Comparison of ENCODE assay signal across 9 mouse cellular contexts in the genomic region with DNA sequence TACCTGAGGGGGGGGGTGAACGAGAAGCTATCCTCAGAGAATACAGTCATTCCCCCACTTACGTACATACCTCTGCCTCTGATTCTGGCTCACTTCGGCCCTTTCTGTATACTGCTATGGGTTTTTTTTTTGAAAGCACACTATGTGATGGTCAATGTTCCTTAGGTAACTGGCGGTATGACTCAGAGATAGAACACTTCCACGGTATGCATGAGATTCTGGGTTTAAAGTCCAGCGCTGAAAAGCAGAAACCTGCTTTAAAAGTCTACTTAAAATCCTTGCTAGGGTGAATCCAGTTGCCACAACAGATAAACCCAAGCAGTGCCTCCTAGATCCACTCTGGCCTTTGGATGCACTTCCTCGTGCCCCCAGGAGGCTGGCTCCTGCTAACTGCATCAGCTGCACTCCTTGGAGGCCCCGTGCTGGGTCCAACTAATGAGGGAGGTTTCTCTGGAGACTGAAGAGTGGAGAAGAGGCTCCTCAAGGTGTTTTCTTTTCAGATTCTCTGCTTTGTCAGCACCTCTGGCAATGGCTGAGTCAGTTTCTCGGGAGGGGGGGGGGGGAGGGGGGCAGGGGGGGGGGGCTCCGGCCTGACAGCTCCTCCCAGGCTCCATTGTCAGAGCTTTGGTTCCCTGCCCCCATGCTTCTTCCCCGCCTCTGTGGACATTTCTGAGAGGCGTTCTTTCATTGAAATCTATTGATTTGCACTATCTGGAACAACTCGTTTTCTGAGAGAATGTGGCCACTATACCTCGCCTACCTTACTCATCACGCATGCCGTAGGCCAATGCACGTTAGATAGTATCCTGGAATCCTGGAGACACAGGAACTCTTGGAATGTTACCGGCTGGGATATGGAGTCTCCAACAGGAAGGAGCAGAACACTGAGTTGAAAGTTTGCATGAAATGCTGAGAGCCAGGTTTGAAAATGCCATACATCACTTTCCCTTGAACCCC. TPM values are rescaled to one million over a fixed set of nuclear protein-coding genes. Genes with fewer than 3 reads are reported as not detected.
DNase-seq lines count a peak whose midpoint lies in the region; ATAC-seq lines count a peak whose summit lies in the region.
"Had no signal": no experiment of that assay in that cellular context is flagged by ENCODE, and none has a peak within 500 bp of the region (broad histone marks: within the 10 kb centered on the region; RNA-seq: fewer than 3 reads in every experiment).

No protein-coding gene starts in this region.

- H3K4me3 ChIP-seq in hindbrain, embryonic 12.5 days, result no peak overlapping the region
- H3K4me3 ChIP-seq in neural tube, embryonic 11.5 days (ENCODE audit: low read depth, low read length), result no peak overlapping the region

- H3K4me2 ChIP-seq in hindbrain, embryonic 12.5 days (replicated peaks), result peak overlapping the region; percentile 40
- 0 out of 2 replicates have a peak overlapping the region, but pooled peaks have one; percentile 10 for H3K4me2 ChIP-seq in neural tube, embryonic 11.5 days (ENCODE audit: low read depth)

- no peak overlapping the region; the same call in 1 of the 2 replicates for H3K27ac ChIP-seq in hindbrain, embryonic 12.5 days
- H3K27ac ChIP-seq in neural tube, embryonic 11.5 days (ENCODE audit: low read depth, low read length), result no peak overlapping the region
- H3K27ac ChIP-seq: liver, embryonic 14.5 days had no signal

- H3K9ac ChIP-seq in hindbrain, embryonic 12.5 days, result 0 out of 2 replicates have a peak overlapping the region, but pooled peaks have one; percentile 27
- no peak overlapping the region for H3K9ac ChIP-seq in neural tube, embryonic 11.5 days (ENCODE audit: low read length)
- H3K9ac ChIP-seq: liver, embryonic 14.5 days had no signal

- no peak; the same call in 1 of the 2 replicates for ATAC-seq in hindbrain, embryonic 12.5 days (ENCODE audit: low FRiP score)
- no peak; the same call in 1 of the 2 replicates for ATAC-seq in neural tube, embryonic 11.5 days (ENCODE audit: insufficient read depth, low FRiP score, low TSS enrichment)
- no peak for ATAC-seq in megakaryocyte, adult 5-6 weeks (ENCODE audit: poor library complexity, severe bottlenecking)

- WGBS in hindbrain, embryonic 12.5 days, result 28% methylated on average over 17 of the region's 18 CpGs
- 36% methylated on average over 17 of the region's 18 CpGs for WGBS in neural tube, embryonic 11.5 days

- no peaks in the 10 kb centered on the region for H3K9me3 ChIP-seq in hindbrain, embryonic 12.5 days (replicated peaks)
- no peaks in the 10 kb centered on the region for H3K9me3 ChIP-seq in neural tube, embryonic 11.5 days (ENCODE audit: control insufficient read depth, low read length)

- peaks cover 11% of the 10 kb centered on the region for H3K4me1 ChIP-seq in hindbrain, embryonic 12.5 days
- peaks cover 6% of the 10 kb centered on the region; the same call in 1 of the 2 replicates for H3K4me1 ChIP-seq in neural tube, embryonic 11.5 days (ENCODE audit: control insufficient read depth, insufficient read depth, low read length)

- peak; percentile 21 for DNase-seq in kidney, postnatal 10 days
- DNase-seq in kidney, adult 11 months, result no peak
- peak; percentile 30 for DNase-seq in embryo, embryonic 10.5 days (ENCODE audit: low spot score)
- peak; percentile 39 for DNase-seq in neural tube, embryonic 11.5 days (ENCODE audit: low spot score)
- DNase-seq in gastrocnemius, postnatal 25 days, result no peak
- no peak for DNase-seq in gastrocnemius, adult 8-10 months (ENCODE audit: low spot score in 2 of 2)

- no peaks in the 10 kb centered on the region for H3K27me3 ChIP-seq in hindbrain, embryonic 12.5 days
- H3K27me3 ChIP-seq in neural tube, embryonic 11.5 days (ENCODE audit: control insufficient read depth, insufficient read depth, low read length), result no peaks in the 10 kb centered on the region

- H3K36me3 ChIP-seq in hindbrain, embryonic 12.5 days, result no peaks in the 10 kb centered on the region
- no peaks in the 10 kb centered on the region for H3K36me3 ChIP-seq in neural tube, embryonic 11.5 days (ENCODE audit: control insufficient read depth, insufficient read depth, low read length)

RNA-seq across cellular contexts. Expression of gene Mycbp2, which starts 8.1 kb away (rescaled TPM):
- polyA plus RNA-seq in hindbrain, embryonic 12.5 days (2016; fragmentation: Nextera tagmentation; extraction: Ambion mirVana), result 41.5 and 44.3 TPM in 2 replicates
- 29.4 and 32.3 TPM in 2 replicates for polyA plus RNA-seq in neural tube, embryonic 11.5 days (2014; fragmentation: Nextera tagmentation; extraction: Ambion mirVana)
- total RNA-seq in megakaryocyte, adult 5-6 weeks (2015), result 71.3 and 72.2 TPM in 2 replicates
- 56.4 and 61.7 TPM in 2 replicates for total RNA-seq in megakaryocyte, adult 5-6 weeks (2017)
- 10 to 100 TPM; 22.7 to 24.6 TPM for total RNA-seq in gastrocnemius, postnatal 25 days (2021)
- 10 to 100 TPM; 22.6 to 41.3 (median 28.6) TPM for total RNA-seq in gastrocnemius, adult 8-10 months (2022)

Comparison
In these comparisons a context has a peak if more than half of its experiments do, and no peak if none do; other contexts are left out.
1. DNase-seq: peak in kidney, postnatal 10 days (single experiment), embryo, embryonic 10.5 days (single experiment) and neural tube, embryonic 11.5 days (single experiment); none in kidney, adult 11 months (single experiment), gastrocnemius, postnatal 25 days (single experiment) and gastrocnemius, adult 8-10 months (0 of 2).